Mouse (Mus musculus) erythroblast, embryonic 14.5 days (primary cell): ENCODE measurements around the gene Il1r1.

Experiments
- GATA1 ChIP-seq: IDR thresholded peaks from 2 replicates; pipeline ENCODE4 v1.6.1; 2012; ENCODE audit warnings: low read length, inconsistent platforms, mixed read lengths
- TAL1 ChIP-seq: IDR thresholded peaks from 3 replicates; pipeline ENCODE4 v1.6.1; 2012; ENCODE audit warnings: low read length, inconsistent platforms, mixed read lengths

DNA sequence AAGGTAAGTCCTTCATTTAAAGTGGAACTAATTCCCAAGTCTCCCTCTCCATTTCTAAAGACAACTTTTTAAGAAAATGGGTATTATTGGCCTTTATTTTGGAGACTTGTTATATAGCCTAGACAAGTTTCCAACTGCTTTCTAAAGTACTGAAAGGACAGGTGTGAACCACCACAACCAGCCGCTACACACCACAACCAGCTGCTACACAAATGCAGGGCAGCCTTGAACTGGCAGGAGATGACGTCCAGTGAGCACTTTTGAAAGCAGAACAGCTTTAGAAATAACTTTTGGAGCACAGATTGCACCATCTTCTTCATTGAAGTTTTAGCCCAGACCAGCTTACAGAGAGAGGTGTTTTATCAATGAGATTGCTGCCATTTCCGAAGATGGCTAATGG is 102.7 kb downstream of the Il1r1 start:
- no peak for TF ChIP-seq TAL1
- no peak for TF ChIP-seq GATA1
